Mouse (Mus musculus) retina, postnatal 7 days (tissue): ENCODE results near the gene Slc1a5.

ENCODE experiments used
- DNase-seq: peaks from one replicate; pipeline ENCODE4 v3.0.0-alpha.2; 2012; ENCODE audit warnings: low read depth, low spot score

Gene Slc1a5

DNA sequence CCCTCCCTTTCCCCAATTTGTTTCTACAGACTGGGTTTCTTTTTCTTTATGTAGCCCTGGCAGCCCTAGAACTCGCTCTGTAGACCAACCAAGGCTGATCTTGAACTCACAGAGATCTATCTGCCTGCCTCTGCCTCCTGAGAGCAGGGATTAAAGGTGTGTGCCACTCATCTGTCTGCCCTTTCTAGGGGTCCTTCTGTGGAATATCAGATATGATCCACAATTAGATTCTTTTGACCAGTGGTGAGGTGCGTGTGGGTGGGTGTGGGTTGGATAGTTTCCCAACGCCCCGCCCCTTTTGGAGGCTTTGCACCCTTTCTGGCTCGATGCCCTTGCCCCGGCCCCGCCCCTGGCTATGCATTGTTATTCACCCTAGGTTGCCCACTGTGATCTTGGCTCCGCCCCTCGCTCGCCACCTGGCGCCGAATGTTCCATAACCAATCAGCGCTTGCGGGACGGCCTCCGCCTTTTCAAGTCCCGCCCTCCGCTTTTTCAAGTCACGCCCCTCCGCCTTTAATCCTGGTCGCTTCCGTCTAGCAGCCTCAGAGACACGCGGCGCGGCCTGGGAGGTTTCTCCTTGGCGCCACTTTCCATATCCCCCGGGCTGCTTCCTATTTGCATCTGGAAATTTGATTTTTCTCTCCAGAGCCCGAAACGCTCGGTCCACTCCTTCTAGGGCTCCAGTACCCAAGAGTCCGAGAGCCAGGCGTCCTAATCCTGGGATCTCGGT is at the start of gene Slc1a5:
Slc1a5 (plus strand) TSS at position 516 of the 730 bp plus-strand sequence.
- DNase-seq, result peak; percentile 82

- no peak for DNase-seq
These were observed 49.2 kb upstream of the Slc1a5 start for GRCm38 (mm10) chr7:16731893-16732422.

GRCm38 (mm10) chr7:16737606-16738072 is 43.5 kb upstream of the Slc1a5 start:
- no peak for DNase-seq

GRCm38 (mm10) chr7:16738073-16738696 is 43.0 kb upstream of the Slc1a5 start, which contains the start of gene Ap2s1:
Ap2s1 (plus strand) TSS chr7:16738410.
- peak; percentile 96 for DNase-seq

DNA sequence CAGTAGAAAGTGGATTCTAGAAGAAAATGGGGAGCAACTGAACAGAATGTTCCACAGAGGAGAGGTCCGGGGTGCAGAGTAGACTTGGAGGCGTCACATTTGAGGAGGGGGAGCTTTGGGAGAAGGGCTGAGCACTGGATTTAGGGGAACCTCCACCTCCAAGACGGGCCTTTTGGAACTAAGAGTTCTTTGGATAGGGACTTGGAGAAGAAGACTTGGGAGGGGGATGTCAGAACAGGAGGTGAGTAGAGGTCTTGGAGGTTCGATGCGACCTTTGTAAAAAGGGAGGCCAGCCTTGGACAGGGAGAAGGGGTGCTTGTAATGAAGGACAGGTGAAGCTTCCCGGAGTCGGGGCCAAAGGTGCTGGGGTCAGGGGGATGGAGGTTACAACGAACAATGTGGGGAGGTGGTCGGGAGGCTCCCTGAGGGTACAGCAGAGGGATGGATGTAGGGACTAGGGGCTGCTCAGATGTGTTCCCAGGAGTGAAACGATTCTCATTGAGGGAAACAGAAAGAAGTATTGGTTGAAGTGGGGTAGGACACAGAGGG is 42.0 kb upstream of the Slc1a5 start:
- no peak for DNase-seq

DNA sequence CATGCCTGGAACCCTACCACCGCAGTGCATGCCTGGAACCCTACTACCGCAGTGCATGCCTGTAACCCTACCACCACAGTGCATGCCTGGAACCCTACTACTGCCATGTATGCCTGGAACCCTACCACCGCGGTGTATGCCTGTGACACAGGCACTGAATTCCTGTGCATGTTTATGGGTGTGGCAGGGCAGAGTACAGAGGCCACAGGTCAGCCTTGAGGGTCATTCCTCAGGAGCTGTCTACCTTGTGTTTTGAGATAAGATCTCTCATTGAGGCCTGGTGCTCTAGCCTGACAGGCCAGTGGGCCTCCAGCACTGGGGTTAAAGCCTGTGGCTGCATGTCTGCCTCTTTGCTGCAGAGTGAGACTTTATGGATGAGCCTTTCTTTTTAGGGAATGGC is 35.8 kb upstream of the Slc1a5 start:
- no peak for DNase-seq

DNA sequence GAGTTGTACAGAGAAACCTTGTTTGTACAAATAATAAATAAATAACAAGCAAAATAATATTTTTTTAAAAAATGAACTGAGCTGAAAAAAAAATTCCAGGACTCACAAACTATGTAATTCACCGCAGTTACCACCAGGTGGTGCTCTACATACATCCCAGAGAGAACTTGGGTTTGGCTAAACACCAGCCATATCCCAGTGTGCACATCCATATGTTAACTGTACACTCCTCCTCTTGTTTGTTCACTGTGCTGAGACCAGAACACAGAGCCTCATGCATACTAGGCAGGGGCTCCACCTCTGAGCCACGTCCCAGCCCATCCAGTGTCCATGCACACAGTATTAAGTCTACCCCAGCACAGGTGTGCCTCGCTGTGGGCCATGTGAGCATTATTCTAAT is 35.0 kb upstream of the Slc1a5 start:
- DNase-seq, result peak; percentile 58

DNA sequence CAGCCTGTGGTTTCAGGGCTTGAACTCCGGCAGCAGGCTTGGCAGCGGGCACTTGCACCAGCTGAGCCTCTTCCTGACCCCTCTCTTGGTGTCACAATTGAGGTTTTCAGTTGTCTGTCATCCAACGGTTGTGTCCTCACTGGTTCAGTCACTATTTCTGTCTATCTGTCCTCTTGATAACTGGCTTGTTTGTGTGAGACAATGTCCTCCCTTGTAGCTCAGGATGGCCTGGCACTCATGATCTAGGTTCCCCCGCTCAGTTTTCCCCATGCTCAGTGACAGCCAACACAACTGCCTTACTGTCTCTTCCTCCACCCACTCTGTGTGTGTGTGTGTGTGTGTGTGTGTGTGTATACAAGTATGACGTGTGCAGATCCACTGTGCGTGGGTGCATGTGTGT is 33.5 kb upstream of the Slc1a5 start:
- no peak for DNase-seq

- DNase-seq, result no peak
These were observed 29.1 kb upstream of the Slc1a5 start for GRCm38 (mm10) chr7:16752016-16752415.

GRCm38 (mm10) chr7:16755362-16756017 is 25.6 kb upstream of the Slc1a5 start:
- DNase-seq, result no peak

- no peak for DNase-seq
These were observed 22.1 kb upstream of the Slc1a5 start for GRCm38 (mm10) chr7:16758872-16759574.

- DNase-seq, result no peak
These were observed 20.8 kb upstream of the Slc1a5 start for GRCm38 (mm10) chr7:16760292-16760691.

- DNase-seq, result no peak
These were observed 20.1 kb upstream of the Slc1a5 start for GRCm38 (mm10) chr7:16761005-16761481.

DNA sequence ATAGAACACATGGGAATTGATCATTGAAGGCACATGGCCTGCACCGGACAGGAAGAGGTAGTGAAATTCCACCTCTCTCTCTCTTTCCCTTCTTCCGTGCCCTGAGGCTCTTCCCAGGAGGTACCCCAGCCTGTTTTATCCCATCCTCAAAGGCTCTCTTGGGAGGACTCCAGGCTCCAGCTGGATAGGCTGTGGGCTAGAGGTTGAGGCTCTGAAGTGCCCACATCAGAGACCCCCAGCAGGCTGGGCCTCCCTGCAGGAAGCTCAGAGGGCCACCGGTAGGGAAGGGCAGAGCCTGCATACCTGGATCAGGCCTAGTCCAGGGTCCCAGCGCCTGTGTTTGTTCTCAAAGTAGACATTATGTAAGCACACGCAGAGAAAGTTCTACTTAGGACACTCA is 19.5 kb upstream of the Slc1a5 start:
- no peak for DNase-seq

- no peak for DNase-seq
These were observed 17.5 kb upstream of the Slc1a5 start for GRCm38 (mm10) chr7:16763463-16764218.

- no peak for DNase-seq
These were observed 14.7 kb upstream of the Slc1a5 start for GRCm38 (mm10) chr7:16766443-16766842.

DNA sequence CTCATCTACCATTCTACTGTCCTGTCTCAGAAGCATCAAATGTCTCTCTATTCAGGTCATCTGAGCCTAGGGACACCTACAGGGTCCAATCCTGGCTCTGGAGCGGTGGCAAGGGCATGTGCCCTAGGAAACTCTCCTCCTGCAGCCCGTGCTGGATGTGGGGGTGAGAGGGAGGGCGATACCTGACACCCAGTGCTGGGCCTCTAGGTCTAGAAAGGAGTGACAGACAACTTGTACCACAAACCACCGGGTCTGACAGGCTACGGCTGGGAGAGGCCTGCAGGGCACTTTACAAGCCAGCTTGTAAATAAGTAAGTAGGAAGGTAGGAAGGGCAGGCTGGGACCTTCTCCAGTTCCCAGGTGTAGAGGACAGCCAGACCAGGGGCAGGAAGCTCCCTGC is 5.3 kb upstream of the Slc1a5 start:
- DNase-seq, result no peak

- DNase-seq, result no peak
These were observed 1.1 kb upstream of the Slc1a5 start for GRCm38 (mm10) chr7:16780076-16780475.

- no peak for DNase-seq
These were observed 345 bp downstream of the Slc1a5 start for GRCm38 (mm10) chr7:16781555-16781815.

DNA sequence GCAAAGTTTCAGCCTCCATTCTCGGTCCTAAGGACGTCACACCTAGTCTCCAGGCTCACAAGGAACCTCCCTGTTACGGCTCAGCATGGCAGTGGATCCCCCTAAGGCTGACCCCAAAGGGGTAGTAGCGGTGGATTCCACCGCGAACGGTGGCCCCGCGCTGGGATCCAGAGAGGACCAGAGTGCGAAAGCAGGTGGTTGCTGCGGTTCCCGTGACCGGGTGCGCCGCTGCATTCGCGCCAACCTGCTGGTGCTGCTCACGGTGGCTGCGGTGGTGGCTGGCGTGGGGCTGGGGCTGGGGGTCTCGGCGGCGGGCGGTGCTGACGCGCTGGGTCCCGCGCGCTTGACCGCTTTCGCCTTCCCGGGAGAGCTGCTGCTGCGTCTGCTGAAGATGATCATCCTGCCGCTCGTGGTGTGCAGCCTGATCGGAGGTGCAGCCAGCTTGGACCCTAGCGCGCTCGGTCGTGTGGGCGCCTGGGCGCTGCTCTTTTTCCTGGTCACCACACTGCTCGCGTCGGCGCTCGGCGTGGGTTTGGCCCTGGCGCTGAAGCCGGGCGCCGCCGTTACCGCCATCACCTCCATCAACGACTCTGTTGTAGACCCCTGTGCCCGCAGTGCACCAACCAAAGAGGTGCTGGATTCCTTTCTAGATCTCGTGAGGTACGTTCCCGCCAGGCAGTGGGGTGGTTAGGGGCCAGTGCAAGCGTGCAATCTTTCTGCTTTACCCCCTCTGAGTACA is 845 bp downstream of the Slc1a5 start:
- DNase-seq, result no peak
